Mouse (Mus musculus): Measurements from ENCODE around the gene Ube2q2.
"Not testable (repeated sequence)": the region's sequence is repeated elsewhere in the genome, so short reads cannot be mapped to it uniquely, and the experiment has no call there.

The Ube2q2 gene

GRCm38 (mm10) chr9:55148854-55149498 is at the start of gene Ube2q2:
Gene Ube2q2 (plus strand): TSS chr9:55148854.
- peak; percentile 54 for DNase-seq (ENCODE audit: low spot score)

GRCm38 (mm10) chr9:55101117-55101516 is 47.5 kb upstream of the Ube2q2 start:
- no peak for DNase-seq (ENCODE audit: low spot score)

GRCm38 (mm10) chr9:55102186-55102835 is 46.3 kb upstream of the Ube2q2 start:
- no peak for DNase-seq (ENCODE audit: low spot score)

DNA sequence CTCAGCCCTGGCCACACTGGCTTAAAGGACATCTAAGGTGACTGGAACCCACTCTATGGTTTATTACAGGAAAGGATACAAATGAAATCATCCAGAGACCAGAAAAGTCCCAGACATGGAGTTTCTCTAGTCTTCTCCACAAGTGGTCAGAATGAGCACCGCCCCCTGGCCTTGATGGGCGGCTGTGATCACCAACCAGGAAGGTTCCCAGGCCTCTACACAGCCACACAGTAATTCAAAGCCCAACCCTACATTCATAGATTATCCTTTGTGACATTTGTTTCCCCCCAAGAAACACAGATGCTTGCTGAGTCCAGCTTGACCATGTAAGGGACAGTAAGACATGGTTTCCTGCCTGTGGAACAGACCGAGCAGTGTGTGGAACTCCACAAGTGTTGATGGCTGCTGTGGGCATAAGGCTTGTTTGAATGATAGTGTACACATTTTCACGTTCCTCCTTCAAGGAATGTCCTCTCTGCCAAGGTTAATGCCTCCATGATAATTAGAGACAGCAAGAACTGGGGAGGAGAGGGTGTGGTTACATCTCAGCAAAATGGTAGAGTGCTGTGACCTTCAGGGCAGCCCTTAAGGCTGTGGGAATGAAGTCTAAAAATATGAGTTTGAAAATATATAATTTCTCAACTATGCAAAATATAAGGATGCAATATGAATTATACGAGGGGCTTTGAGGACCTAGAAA is 45.6 kb upstream of the Ube2q2 start:
- no peak for DNase-seq (ENCODE audit: low spot score)

DNA sequence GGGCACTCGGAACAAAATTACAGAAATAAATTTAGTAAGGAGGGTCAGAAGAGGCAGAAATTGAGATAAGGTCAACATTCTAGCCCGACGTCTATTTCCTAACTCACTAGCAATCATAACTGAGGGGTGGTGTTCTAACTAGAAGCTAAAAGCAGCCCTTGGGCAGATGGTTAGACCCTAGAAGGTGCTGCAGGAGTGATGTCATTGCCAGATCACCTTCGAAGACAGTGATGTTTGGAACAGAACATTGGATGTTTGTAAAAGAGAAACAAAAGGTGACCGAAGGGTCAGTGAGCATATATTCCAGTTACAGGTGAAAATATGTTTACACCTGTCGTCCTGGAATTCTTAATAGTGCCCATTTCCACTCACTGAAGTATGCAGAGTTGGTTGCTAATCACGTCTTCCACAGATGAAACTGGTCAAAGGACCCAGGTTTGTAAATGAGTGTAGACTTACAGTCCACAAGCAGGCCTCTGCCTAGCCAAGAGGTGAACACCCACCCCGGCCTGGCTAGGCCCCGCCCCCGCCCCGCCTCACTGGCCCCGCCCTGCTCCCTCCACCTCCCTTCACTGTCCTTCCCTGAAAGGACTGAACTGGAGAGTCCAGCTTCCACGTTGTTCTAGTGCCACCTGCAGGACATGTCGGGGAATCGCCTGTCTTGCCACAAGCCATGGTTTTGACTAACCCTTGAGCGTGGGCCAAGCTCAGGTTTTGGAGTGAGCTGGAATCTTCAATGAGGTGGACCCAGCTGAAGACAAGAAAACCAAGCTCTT is 38.4 kb upstream of the Ube2q2 start:
- peak; percentile 39 for DNase-seq (ENCODE audit: low spot score)

GRCm38 (mm10) chr9:55110835-55111217 is 37.8 kb upstream of the Ube2q2 start:
- not testable (repeated sequence) for DNase-seq (ENCODE audit: low spot score)

GRCm38 (mm10) chr9:55114752-55115151 is 33.9 kb upstream of the Ube2q2 start:
- no peak for DNase-seq (ENCODE audit: low spot score)

DNA sequence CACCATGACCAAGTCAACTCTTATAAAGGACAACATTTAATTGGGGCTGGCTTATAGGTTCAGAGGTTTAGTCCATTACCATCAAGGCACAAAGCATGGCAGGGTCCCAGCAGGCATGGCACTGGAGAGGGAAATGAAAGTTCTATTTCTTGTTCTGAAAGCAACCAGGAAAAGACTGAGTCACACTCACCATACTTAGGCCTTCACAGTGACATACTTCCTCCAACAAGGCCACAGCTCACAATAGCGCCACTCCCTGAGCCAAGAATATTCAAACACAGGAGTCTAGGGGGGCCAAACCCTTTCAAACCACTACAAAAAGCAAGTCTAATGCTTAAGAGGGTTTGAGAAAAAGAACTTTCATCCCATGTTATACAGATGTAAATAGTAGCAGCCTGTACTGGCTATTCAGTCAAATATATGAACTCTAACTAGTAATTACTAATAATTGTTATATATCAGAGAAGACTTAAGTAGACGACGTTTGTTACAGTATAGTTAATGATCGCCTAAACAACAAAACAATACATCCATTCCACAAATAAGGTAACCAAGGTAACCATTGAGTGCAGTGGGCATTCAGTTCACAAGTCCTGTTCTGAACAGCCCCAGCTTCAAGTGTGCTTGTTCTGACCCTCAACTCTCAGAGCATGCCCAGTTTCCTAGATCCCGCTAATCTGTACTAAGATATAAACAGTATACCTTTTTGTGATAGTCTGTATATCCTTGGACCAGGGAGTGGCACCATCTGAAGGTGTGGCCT is 31.2 kb upstream of the Ube2q2 start:
- no peak for DNase-seq (ENCODE audit: low spot score)

DNA sequence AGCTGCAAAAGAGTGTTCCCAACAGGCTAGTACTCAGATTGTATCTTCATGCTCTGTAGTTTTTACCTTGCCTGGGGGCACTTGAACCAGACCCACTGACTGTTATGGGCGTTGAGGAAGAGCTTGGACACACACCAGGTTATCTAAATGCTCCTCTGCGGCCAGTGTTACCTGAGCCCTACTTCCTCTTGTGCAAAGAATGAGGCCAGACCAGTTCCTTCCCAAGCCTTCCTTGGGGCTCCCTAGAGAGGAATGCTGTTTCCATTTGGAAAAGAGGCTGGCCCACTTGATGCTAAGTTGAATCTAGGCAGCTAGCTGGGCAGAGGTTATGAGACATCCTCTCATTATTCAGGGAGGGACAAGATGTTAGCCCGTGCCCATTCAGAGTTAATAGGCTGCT is 26.1 kb upstream of the Ube2q2 start:
- no peak for DNase-seq (ENCODE audit: low spot score)

DNA sequence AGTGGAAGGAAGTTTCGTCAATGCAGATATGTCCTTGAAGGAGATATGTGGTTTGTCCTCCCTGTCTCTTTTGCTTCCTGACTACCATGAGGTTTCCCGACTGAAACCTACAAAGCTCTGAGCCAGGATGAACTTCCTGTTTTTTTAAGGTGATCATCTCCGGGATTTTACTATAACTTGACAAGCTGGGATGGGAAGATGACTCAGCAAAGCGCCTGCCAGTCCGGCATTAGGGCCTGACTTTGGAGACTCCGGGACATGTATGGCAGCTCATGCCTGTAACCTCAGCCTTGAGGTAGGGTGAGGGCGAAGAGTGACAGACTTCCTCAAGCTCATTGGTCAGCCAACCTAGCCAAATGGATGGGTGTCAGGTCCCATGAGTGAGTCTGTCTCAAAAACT is 22.9 kb upstream of the Ube2q2 start:
- no peak for DNase-seq (ENCODE audit: low spot score)

- no peak for DNase-seq (ENCODE audit: low spot score)
Observed at GRCm38 (mm10) chr9:55126295-55126694, 22.4 kb upstream of the Ube2q2 start.

DNA sequence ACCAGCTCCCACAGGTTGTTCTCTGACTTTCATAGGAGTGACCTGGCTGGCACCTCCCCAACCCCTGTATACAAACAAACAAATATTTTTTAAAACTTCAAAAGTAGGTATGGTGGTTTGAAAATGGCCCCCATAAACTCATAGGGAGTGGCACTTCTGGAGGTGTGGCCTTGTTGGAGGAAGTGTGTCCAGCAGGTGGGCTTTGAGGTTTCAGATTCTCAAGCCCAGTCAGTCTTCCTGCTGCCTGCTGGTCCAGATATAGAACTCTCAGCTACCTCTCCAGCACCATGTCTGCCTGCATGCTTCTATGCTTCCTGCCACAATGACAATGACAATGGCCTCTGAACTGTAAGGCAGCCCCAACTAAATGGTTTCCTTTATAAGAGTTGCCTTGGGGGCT is 16.8 kb upstream of the Ube2q2 start:
- no peak for DNase-seq (ENCODE audit: low spot score)

- no peak for DNase-seq (ENCODE audit: low spot score)
Observed at GRCm38 (mm10) chr9:55136576-55136975, 12.1 kb upstream of the Ube2q2 start.

- no peak for DNase-seq (ENCODE audit: low spot score)
Observed at GRCm38 (mm10) chr9:55137112-55137511, 11.5 kb upstream of the Ube2q2 start.

- DNase-seq (ENCODE audit: low spot score) = no peak
Observed at GRCm38 (mm10) chr9:55139958-55140357, 8.7 kb upstream of the Ube2q2 start.

DNA sequence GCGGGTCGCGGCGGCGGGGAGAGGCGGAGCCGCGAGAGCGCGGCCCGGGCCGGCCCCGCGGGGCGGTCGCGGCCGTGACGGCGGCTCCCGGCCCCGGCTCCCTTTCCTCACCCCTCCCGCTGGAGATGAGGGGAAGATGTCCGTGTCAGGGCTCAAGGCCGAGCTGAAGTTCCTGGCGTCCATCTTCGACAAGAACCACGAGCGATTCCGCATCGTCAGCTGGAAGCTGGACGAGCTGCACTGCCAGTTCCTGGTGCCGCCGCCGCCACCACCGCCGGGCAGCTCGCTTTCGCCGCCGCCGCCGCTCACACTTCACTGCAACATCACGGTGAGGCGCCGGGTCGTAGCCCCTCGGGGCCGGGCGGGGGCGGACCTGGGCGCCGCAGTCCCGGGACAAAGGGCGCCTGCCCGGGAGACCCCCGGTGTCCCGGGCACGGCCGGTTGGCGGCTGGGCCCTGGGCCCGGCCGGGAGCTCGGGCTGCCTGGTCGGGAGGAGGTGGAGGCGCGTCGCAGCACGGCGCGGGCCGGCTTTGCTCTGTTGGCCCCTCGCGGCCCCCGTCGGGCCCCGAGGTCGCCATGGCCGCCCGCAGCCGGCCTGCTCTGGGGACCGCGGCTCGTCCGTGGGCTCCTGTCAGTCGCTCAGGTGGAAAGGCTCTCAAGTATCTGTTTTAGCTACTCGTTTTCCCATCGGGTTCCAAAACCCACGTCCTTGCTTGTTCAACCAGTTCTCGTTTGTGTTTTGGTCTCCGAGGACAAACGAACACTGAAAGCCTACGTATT is 1.0 kb downstream of the Ube2q2 start:
- peak; percentile 54 for DNase-seq (ENCODE audit: low spot score)

DNA sequence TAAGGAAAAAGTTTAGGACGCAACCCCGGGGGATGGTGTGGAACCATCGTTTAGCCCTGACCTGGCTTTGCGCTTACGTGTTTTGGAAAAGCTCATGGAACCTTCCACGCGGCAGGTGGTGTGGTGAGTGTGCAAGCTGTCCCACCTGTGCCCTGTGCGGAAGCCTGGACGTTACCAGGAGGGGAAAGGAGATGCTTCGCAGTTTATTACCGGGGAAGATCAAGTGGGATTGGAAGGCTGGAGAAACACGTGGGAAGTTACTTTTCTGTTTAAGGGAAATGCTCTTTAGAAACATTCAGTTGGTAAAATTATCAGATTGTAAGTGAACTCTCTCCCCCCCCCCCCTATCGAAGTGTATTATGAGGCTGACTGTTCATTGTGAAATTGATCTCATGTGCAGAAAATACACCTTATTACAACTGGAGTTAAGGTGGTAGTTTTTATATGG is 1.6 kb downstream of the Ube2q2 start:
- no peak for DNase-seq (ENCODE audit: low spot score)

DNA sequence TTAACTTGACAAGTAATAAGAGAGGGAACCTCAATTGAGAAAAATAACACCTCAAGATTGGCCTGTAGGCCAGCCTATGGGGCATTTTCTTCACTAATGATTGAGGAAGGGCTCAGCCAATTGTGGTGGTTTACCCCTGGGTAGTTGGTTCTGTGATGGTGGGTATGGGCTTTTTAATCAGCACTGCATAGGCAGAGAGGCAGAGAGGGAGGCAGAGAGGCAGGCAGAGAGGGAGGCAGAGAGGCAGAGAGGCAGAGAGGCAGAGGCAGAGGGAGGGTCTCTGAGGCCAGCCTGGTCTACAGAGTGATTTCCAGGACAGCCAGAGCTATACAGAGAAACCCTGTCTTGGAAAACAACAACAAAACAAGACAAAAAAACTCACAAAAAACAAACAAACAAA is 2.4 kb downstream of the Ube2q2 start:
- DNase-seq (ENCODE audit: low spot score) = no peak

- DNase-seq (ENCODE audit: low spot score) = no peak
Observed at GRCm38 (mm10) chr9:55152935-55153334, 4.3 kb downstream of the Ube2q2 start.

- no peak for DNase-seq (ENCODE audit: low spot score)
Observed at GRCm38 (mm10) chr9:55170655-55171412, 22.2 kb downstream of the Ube2q2 start.
